Mouse (Mus musculus) activated CD4-positive, CD25-positive, alpha-beta regulatory T cell, adult 4 months (primary cell): ENCODE measurements around the gene Dab1. TPM values are rescaled to one million over a fixed set of nuclear protein-coding genes. Genes with fewer than 3 reads are reported as not detected.

Source experiments
- ATAC-seq: one replicate; pipeline ENCODE4 v1.8.0; 2017
- polyA plus RNA-seq, 2 experiments: library from polyadenylated mRNA; unstranded; fragments of 100-300 nt; shearing (Covaris generic); gene quantifications; one replicate each; pipeline ENCODE4 v1.2.1; 2017

Dab1 gene
- polyA plus RNA-seq, 2 experiments from 2014 or later: 0.25 TPM; not detected in 1

DNA sequence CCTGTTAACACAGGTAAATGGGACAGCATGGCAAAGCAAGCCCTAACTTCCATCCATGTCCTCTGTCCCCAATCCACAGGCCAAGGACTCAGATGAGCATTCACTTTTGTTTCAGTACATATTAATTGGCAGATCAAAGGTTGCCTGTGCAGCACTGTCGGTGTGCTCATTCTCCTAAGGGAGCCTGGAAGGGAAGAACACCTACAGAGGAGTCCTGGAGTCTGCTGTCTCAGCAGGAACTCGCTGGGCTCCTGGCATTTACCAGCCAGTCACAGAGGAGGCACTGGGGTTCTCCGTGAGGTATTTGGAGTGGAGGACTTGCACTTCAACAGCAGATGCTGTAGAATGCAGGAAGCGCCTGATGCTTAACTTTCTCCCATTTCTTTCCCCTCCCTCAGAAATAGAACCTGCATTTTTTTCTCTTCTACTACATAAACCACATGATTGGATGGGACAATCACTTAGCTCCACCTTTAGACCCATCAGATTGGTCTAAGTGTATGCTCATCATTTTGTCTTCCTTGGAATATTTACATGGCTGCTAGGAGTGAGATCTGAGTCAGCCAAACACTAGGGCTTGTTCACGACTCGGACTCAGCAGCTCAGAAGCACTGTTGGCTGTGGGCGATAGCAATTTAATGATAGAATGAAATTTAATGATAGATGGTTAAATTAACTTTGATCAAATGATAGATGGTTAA lies 837.2 kb downstream of the Dab1 start:
- ATAC-seq: no peak

- no peak for ATAC-seq
Measured at GRCm38 (mm10) chr4:104458726-104459125, 839.6 kb downstream of the Dab1 start.

DNA sequence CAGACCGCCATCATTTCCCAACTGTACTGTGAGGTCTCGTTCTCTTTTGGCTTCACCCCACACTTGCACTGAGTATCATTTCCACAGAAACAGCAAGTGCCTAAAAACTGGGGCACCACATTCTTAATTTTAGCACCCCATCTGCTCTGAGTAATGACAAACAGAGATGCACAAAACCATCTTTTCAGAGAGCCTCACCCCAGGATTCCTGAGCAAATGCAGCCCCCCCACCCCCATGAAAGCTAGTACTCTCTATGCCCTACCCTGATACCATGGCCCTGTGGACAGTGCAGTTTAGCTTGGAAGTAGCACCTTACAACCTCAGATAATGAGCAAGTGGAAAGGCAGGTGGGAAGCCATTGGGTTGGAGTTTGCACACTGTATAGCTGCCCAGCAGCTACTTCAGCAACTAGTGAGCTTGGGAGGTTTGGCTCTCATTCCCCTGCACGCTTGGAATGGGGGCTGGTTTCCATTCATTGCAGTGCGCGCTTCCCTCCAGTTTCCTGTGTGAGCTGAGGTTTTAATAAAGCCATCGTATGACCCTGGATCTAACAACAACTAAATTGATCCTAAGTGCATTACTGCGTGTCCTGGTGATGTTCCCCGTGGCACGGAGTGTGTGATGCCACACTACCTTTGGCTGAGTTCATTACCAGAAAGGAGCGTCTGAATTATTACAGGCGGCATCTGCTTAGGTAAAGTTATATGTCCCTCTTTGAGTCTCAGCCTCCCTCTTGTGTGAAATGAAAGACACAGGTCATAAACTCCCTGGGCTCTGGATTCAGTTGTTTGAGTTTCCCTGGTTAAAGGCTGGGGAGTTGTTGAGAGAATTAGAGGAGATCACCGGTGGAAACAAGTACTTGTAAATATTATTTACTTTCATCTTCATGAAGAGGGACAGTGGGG lies 842.2 kb downstream of the Dab1 start:
- no peak for ATAC-seq

DNA sequence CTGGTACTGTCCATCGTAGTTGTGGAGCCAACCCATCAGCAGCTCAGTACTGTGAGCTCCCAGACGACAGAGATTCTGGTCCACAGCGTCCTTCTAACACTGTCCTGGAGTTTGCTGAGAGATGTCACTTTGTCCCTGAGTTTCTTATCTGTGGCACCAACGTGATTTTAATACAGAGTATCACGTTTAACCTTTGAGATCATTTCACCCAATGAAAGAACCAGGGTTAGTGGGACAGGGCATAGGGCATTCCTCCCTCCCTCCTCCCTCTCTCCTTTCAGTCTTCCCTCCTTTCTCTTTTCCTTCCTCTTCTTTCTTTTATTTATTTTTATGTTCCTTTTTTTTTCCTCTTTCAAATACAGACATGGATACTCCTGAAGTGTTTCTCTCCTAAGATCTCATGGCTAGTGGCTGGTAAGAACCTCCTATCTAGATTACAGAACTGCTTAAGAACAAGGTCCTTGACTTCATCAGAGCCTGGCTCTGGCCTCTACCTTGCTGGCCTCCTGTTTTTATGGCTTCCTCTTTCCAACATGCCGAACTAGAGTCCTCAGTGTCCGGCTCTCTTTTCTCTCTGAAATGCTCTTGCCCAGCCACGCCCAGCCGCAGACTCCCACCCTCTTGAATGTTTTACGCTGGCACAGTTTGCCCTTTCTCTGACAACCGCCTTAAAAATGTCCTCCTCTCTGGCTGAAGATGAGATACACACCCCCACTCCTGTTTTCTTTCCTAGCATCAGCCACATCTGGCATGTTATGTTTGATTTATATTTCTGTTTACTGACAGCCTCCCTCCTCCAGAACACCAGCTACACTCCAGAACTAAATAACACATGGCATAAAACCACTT lies 844.0 kb downstream of the Dab1 start:
- ATAC-seq: no peak

DNA sequence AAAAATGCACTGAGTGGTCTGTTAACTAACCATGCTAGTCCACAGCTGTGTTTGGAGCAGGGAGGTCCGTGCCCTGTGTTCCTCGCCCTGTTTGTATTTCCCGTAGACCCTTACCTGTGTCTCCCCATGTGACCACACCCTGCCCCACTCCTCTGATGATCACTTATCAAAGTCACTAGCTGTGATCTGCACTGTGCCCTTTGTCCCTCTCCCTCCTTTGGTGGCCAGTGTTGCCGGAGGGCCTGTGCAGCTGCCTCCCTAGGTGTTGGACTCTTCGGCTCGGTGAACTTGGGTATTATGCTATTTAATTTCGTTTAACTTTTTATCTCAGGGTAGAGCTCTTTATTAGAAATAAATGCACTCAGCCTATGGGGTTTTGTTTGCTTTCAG lies 844.6 kb downstream of the Dab1 start:
- ATAC-seq: no peak

GRCm38 (mm10) chr4:104465594-104465993 lies 846.4 kb downstream of the Dab1 start:
- no peak for ATAC-seq

DNA sequence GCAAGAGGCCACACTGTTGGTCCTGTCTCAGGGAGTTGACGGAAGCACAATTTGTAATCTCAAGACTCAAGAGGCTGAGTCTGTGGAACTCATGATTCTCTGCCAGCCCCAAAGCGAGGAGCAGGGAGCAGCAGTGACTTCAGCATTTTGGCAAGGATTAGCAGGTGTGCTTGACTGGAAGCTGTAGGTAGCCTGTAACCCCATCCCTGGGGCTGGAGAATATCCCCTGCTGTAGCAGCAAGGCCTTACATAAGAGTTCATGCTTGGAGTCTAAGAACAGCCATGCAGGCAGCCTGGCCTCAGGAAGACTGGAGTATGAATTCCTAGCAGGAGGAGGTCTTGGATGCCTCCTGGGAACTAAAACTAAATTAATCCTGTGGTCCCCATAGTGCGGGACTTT lies 849.5 kb downstream of the Dab1 start:
- no peak for ATAC-seq

GRCm38 (mm10) chr4:104472915-104473314 lies 853.8 kb downstream of the Dab1 start:
- ATAC-seq: no peak

DNA sequence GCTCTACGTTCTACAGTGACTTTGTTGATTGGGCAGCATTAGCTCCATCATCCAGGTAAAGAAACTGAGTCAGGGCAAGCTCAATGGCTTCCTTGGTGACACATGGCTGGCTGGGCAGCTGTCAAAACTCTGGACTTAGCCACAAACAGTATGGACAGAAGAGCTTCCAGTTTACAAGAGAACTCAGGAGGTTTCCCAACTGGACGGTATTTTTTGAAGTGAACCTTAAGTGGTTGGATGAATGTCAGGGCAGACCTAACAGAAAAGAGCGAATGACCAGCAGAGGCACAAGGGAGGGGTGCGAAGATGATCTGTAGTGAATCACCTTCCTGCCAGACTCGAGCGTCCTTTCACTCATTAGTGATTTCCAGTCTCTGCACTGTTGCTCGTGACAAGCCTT lies 857.7 kb downstream of the Dab1 start:
- ATAC-seq: no peak

DNA sequence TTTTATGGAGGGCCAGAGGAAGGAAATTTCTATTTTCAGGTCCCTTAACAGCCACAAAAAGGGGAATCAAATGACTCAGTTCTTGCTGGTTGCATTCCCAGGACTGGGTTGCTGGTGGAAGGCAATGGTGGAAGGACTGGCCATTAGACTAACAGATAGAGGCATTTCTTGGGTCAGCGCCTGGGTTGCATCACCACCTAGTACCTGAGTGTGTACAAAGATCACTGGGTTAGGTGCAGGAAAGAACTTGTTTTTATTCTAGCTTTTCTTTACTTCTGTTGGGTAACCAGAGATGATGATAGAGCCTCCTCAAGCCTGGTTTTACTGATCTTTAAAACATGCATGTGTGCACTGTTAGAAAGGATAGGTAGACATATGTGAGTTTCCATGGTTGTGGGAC lies 864.8 kb downstream of the Dab1 start:
- ATAC-seq: no peak

DNA sequence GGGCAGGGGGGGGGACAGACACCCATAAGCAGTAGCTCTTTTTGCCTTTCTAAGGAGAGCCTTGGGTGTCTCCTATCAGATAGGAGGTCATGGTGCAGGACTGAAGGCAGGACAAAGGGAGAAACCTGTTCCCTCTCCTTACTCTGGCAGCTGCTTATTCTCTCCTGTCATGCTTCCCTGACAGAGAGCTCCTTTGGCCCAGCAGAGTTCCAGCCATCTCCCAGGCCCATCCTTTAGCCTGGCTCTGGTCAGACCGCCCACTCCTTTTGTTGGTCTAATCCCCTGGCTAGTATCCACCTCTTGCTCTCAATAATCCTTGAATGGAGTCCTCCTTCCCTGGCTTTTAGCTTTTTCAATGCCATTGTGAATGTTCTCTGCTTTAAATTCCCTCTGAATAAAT lies 878.1 kb downstream of the Dab1 start:
- ATAC-seq: no peak

- ATAC-seq: no peak
Measured at GRCm38 (mm10) chr4:104500112-104500511, 881.0 kb downstream of the Dab1 start.

- ATAC-seq: no peak
Measured at GRCm38 (mm10) chr4:104500646-104501045, 881.5 kb downstream of the Dab1 start.

DNA sequence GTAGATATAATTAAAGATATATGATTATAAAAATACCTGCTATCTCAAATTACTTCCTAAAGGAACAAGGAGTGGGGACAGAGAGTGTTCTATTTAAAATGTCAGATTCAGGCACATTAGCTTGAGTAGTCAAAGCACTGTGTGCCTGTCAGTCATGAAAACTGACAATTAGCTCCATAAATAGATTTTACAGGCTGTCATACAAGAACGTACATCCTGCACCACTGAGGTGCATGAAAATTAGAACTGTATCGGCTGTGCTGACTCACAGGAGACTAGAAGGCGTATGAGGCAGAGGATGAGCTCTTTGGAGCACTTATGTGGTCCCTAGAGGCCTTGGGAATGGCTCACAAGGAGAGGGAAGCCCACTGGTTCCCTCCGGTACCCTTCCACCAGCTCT lies 882.1 kb downstream of the Dab1 start:
- no peak for ATAC-seq

- no peak for ATAC-seq
Measured at GRCm38 (mm10) chr4:104504916-104505315, 885.8 kb downstream of the Dab1 start.

GRCm38 (mm10) chr4:104509230-104509985 lies 890.2 kb downstream of the Dab1 start:
- no peak for ATAC-seq

GRCm38 (mm10) chr4:104511855-104512254 lies 892.7 kb downstream of the Dab1 start:
- ATAC-seq: no peak

GRCm38 (mm10) chr4:104512513-104512912 lies 893.4 kb downstream of the Dab1 start:
- ATAC-seq: no peak

DNA sequence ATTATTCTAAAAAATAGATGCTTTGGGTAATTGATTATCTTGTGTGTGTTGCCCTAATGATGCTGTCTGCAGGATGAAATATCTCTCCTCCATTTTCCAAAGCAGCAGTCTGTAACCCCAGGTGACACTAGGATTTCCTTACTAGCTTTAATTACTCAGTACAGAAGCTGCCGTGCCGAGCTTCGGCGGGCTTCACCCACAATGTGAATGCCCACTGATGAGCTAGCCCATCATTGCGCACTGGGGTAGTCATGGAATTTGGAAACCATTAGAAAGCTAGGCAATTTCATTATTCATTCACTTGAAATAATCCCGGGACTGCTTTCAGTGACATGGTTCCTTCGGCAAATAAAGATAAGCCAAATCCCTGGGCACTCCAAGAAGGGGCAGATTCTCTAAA lies 894.5 kb downstream of the Dab1 start:
- ATAC-seq: no peak

DNA sequence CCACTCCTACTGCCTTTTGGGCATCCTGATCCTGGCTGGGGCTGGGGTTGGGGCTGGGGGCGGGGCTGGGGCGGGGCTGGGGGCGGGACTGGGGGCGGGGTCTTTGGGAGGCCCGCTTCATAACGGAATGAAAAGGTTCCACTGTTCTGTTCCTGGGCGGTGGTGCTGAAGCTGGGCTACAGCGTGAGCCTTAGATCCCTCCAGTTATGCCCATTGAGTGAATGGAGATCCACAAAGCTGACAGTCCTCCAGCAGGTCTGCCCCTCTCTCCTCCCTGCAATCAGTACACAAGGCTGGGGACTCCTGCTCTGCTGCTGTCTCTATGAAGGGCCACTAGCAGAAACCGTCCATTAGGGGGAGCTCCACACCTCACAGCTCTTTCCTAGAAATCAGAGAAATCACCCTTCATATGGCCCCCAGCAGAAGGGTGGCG lies 895.4 kb downstream of the Dab1 start:
- no peak for ATAC-seq

DNA sequence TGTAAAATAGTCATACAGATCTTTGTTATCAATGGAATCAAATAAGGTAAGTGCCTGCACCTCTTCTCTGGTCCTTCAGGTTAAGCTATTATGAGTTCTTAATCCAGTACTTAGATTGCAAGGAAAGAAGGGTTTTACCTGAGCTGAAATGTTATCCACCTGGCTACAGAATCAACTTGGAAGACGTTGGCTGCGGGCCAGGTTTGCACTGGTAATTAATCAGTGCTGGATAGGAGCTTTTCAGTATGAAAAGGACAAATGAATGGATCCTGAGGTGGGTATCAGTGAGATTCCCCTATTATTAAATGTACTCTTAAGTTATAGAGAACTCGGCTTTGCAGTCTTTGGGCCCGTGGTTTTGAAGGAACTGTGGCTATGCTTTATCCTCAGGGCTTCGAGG lies 896.5 kb downstream of the Dab1 start:
- ATAC-seq: no peak

- ATAC-seq: no peak
Measured at GRCm38 (mm10) chr4:104522324-104522723, 903.2 kb downstream of the Dab1 start.
